Mouse (Mus musculus) hindbrain, embryonic 15.5 days (tissue): Measurements from ENCODE around the gene Nt5dc2. TPM values are rescaled to one million over a fixed set of nuclear protein-coding genes. Genes with fewer than 3 reads are reported as not detected.

ENCODE experiments used
- ATAC-seq: fragments of 200-750 bp; cut with Nextera tagmentation; 2 replicates; pipeline ENCODE4 v1.8.0; 2017; ENCODE audit warnings: low read depth, moderate number of reproducible peaks, moderate TSS enrichment; ENCODE audit not compliant: low FRiP score
- H3K27ac ChIP-seq: fragments of 300-500 bp; sonication (generic); replicated peaks from 2 replicates; pipeline ENCODE4 v1.5.1; 2015; ENCODE audit warnings: mild to moderate bottlenecking, inconsistent platforms
- H3K27me3 ChIP-seq: fragments of 300-500 bp; sonication (generic); 2 replicates; pipeline ENCODE4 v1.6.1; 2015; ENCODE audit warnings: control low read depth, inconsistent platforms
- H3K36me3 ChIP-seq: fragments of 300-500 bp; sonication (generic); 2 replicates; pipeline ENCODE4 v1.6.1; 2015; ENCODE audit warnings: control low read depth, inconsistent platforms
- H3K4me1 ChIP-seq: fragments of 300-500 bp; sonication (generic); replicated peaks from 2 replicates; pipeline ENCODE4 v1.6.1; 2015; ENCODE audit warnings: control low read depth, inconsistent platforms
- H3K4me2 ChIP-seq: fragments of 300-500 bp; sonication (generic); 2 replicates; pipeline ENCODE4 v1.6.1; 2015; ENCODE audit warnings: moderate library complexity, mild to moderate bottlenecking, inconsistent platforms
- H3K4me3 ChIP-seq: fragments of 300-500 bp; sonication (generic); 2 replicates; pipeline ENCODE4 v1.5.1; 2015; ENCODE audit warnings: mild to moderate bottlenecking, inconsistent platforms
- H3K9ac ChIP-seq: fragments of 300-500 bp; sonication (generic); 2 replicates; pipeline ENCODE4 v1.6.1; 2015; ENCODE audit warnings: inconsistent platforms
- H3K9me3 ChIP-seq: fragments of 300-500 bp; sonication (generic); 2 replicates; pipeline ENCODE4 v1.6.1; 2016; ENCODE audit warnings: control low read depth, inconsistent platforms
- WGBS: fragments of 180-500 bp; shearing (Covaris S2); methylation state at CpG from one replicate; pipeline ENCODE4 v1.1.7; 2015; 5-methylcytosine and 5-hydroxymethylcytosine counted together
- polyA plus RNA-seq: library from polyadenylated mRNA; unstranded; fragments of >200 nt; fragmentation: Nextera tagmentation; extraction: Ambion mirVana; gene quantifications from 2 replicates; pipeline ENCODE4 v1.2.1, GENCODE M21; 2015

Gene Nt5dc2
- polyA plus RNA-seq, 1 experiment from 2014 or later = 270 TPM

DNA sequence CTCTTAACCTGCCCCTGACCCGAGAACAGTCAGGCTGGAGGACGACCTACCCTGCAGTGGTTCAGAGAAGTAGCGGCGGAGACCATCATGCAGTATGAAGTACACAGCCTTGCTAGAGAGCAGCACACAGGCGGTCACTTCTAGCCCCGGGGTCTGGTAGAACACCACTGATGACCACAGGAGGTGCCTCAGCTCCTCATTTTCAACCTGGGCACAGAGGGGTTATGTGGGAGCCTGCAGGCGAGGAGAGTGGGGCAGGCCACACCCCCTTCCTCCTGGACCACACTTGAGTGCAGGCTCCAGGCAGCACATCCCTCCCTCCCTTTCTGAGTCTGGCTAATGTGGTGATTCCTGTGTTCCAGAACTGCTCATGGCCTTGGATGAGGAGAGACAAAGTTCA, 42.7 kb downstream of the Nt5dc2 start:
- no peak for ATAC-seq
- Histone ChIP-seq H3K4me3 (no peak overlapping the region), H3K36me3 (peaks cover 80% of the 10 kb centered on the region), H3K4me2 (no peak overlapping the region), H3K4me1 (0 out of 2 replicates have a peak, but pooled peaks cover under 1% of the 10 kb centered on the region), H3K9me3 (no peaks in the 10 kb centered on the region), H3K9ac (no peak overlapping the region), H3K27me3 (no peaks in the 10 kb centered on the region), H3K27ac (no peak overlapping the region)
- 90% methylated on average over 7 of the region's 7 CpGs for WGBS

- WGBS = 94% methylated on average over 16 of the region's 16 CpGs
- Histone ChIP-seq H3K9me3 (no peaks in the 10 kb centered on the region), H3K27ac (no peak overlapping the region), H3K4me2 (no peak overlapping the region), H3K4me3 (no peak overlapping the region), H3K9ac (no peak overlapping the region), H3K4me1 (no peaks in the 10 kb centered on the region), H3K36me3 (peaks cover 96% of the 10 kb centered on the region), H3K27me3 (no peaks in the 10 kb centered on the region)
- ATAC-seq = no peak
These were observed 46.4 kb downstream of the Nt5dc2 start for GRCm38 (mm10) chr14:31177287-31177686.

GRCm38 (mm10) chr14:31177715-31178114, 46.9 kb downstream of the Nt5dc2 start:
- Histone ChIP-seq H3K9ac (no peak overlapping the region), H3K4me3 (no peak overlapping the region), H3K4me2 (no peak overlapping the region), H3K36me3 (peaks cover 96% of the 10 kb centered on the region), H3K27me3 (no peaks in the 10 kb centered on the region), H3K27ac (no peak overlapping the region), H3K9me3 (no peaks in the 10 kb centered on the region), H3K4me1 (no peaks in the 10 kb centered on the region)
- WGBS = 89% methylated on average over 5 of the region's 5 CpGs
- ATAC-seq = no peak

DNA sequence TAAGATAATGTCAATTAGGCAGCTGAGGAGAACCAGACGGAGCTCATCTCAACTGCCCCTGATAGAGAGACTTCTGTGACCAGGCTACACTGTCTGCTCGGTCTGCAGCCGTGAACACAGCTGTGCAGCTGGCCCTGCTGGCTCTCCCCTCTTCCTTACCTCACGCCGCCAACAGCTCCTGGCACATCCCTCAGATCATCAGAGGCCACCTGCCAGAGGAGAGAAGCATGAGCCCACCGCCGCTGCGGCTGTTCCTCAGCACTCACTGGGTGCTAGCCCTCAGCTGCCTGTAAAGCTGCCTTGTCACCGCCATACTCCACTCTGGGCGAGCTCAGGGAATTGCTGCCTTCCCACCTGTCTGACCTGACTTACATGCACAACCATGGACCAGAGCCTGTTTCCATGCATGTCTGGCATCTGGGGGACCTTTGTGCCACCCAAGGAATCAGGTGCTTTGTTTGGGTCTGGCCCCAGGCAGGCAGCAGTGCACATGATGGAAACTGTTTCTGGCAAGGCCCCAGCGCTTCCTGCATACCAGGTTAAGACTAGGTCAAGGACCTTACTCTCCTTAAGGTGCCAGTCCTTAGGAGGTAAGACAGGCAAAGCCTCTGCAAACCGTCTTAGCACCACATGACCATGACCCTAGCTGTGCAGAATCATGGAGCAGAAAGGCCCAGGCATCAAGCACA, 49.0 kb downstream of the Nt5dc2 start:
- Histone ChIP-seq H3K4me3 (no peak overlapping the region), H3K36me3 (peaks cover 91% of the 10 kb centered on the region), H3K27ac (no peak overlapping the region), H3K9me3 (no peaks in the 10 kb centered on the region), H3K4me1 (no peaks in the 10 kb centered on the region), H3K27me3 (no peaks in the 10 kb centered on the region), H3K4me2 (no peak overlapping the region), H3K9ac (no peak overlapping the region)
- ATAC-seq = no peak
- 93% methylated on average over 12 of the region's 12 CpGs for WGBS

DNA sequence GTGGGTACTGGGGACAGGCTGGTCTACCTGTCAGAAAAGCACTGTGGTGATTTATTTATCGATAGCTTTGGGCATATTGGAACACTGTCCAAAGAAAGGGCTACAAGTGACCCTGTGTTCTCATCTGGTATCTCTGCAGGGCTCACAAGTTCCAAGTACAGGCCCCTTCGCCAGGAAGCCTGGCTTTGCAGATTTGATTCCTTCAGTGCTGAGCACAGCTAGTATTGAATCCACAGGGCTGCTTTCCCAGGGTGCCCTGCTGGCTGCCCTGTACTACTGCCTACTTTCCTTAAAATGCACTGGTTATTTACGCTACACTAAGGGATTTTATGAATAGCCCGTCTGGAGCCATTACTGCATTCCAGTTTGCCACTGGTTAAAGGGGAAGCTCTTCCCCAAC, 50.7 kb downstream of the Nt5dc2 start:
- H3K36me3 ChIP-seq = peaks cover 92% of the 10 kb centered on the region
- H3K9ac ChIP-seq = no peak overlapping the region
- 85% methylated on average over 4 of the region's 4 CpGs for WGBS
- no peaks in the 10 kb centered on the region for H3K4me1 ChIP-seq
- no peaks in the 10 kb centered on the region for H3K9me3 ChIP-seq
- H3K4me3 ChIP-seq = no peak overlapping the region
- H3K4me2 ChIP-seq = no peak overlapping the region
- no peak overlapping the region for H3K27ac ChIP-seq
- H3K27me3 ChIP-seq = no peaks in the 10 kb centered on the region
- no peak for ATAC-seq

DNA sequence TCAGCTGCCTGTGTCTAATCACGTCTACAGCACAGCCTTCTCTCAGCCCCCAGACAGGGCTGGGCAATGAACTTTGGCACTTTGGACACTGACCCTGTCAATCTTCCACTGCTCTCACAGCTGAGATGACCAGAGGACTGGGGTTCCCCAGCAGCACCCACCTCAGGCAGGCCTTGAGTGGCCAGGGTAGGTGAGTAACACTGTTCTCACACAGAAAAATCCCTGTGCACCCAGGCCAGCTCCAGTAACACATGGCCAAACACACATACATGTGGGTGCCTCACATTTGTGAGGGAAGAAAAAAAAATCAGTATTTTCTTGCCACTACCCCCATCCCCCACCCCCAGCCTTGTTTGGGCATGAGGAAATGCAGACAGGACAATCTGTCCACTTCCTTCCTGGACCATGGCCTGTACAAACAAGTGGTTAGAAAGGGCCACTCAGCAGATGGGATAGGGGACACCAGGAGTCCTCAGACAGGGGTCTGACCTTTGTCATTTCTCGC, 52.0 kb downstream of the Nt5dc2 start:
- 68% methylated on average over 2 of the region's 2 CpGs for WGBS

GRCm38 (mm10) chr14:31183541-31183940, 52.7 kb downstream of the Nt5dc2 start:
- H3K4me2 ChIP-seq = no peak overlapping the region
- H3K4me1 ChIP-seq = no peaks in the 10 kb centered on the region
- WGBS = 83% methylated on average over 5 of the region's 5 CpGs
- H3K27ac ChIP-seq = no peak overlapping the region
- no peak overlapping the region for H3K4me3 ChIP-seq
- no peaks in the 10 kb centered on the region for H3K27me3 ChIP-seq
- H3K9me3 ChIP-seq = no peaks in the 10 kb centered on the region
- no peak overlapping the region for H3K9ac ChIP-seq
- no peak for ATAC-seq
- H3K36me3 ChIP-seq = peaks cover 94% of the 10 kb centered on the region

More for the DNA sequence above, 52.0 kb downstream of the Nt5dc2 start:
- Histone ChIP-seq H3K9ac (no peak overlapping the region), H3K4me1 (no peaks in the 10 kb centered on the region), H3K9me3 (no peaks in the 10 kb centered on the region), H3K27me3 (no peaks in the 10 kb centered on the region), H3K27ac (no peak overlapping the region), H3K4me3 (no peak overlapping the region), H3K36me3 (peaks cover 92% of the 10 kb centered on the region), H3K4me2 (no peak overlapping the region)
- no peak for ATAC-seq

- Histone ChIP-seq H3K4me2 (no peak overlapping the region), H3K27ac (no peak overlapping the region), H3K9me3 (no peaks in the 10 kb centered on the region), H3K9ac (no peak overlapping the region), H3K4me3 (no peak overlapping the region), H3K36me3 (peaks cover 94% of the 10 kb centered on the region), H3K4me1 (no peaks in the 10 kb centered on the region), H3K27me3 (no peaks in the 10 kb centered on the region)
- 94% methylated on average over 12 of the region's 12 CpGs for WGBS
- no peak for ATAC-seq
These were observed 53.3 kb downstream of the Nt5dc2 start for GRCm38 (mm10) chr14:31184195-31184594.

DNA sequence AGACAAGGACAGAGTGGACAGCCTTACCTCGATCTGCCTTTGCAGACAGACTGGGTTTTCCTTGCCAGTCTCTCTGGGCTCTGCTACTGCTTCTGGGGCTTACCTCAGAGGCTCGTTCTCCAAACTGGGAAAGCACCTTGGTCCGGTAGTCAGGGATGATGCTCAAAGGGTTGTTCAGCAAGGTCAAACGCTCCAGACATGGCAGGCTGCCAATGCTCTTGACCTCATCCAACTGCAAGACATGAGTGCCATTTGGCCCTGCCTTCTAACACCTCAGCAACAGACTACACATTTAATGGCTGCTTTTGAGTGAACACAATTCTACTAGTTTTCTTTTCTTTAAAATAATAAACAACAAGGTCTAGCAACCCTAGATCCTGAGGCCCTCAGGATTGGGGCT, 55.8 kb downstream of the Nt5dc2 start:
- Histone ChIP-seq H3K4me3 (no peak overlapping the region), H3K27me3 (no peaks in the 10 kb centered on the region), H3K27ac (no peak overlapping the region), H3K9ac (no peak overlapping the region), H3K36me3 (peaks cover 94% of the 10 kb centered on the region), H3K4me2 (no peak overlapping the region), H3K9me3 (no peaks in the 10 kb centered on the region), H3K4me1 (no peaks in the 10 kb centered on the region)
- no peak for ATAC-seq
- 87% methylated on average over 4 of the region's 4 CpGs for WGBS

Other genes with a start within 250 kb of the Nt5dc2 start
- not detected in 2 replicates for gene Itih4, start 244.6 kb upstream of the Nt5dc2 start, polyA plus RNA-seq
- gene Itih3, start 207.3 kb upstream of the Nt5dc2 start, polyA plus RNA-seq = 2.4 and 2.7 TPM in 2 replicates
- gene Itih1, start 187.8 kb upstream of the Nt5dc2 start, polyA plus RNA-seq = not detected in 2 replicates
- 16.2 and 19.6 TPM in 2 replicates for gene Nek4, start 179.7 kb upstream of the Nt5dc2 start, polyA plus RNA-seq
- gene Glt8d1, start 129.7 kb upstream of the Nt5dc2 start, polyA plus RNA-seq = 60.4 and 61.2 TPM in 2 replicates
- 323 and 340 TPM in 2 replicates for gene Spcs1, start 129.4 kb upstream of the Nt5dc2 start, polyA plus RNA-seq
- 117 and 124 TPM in 2 replicates for gene Pbrm1, start 111.9 kb upstream of the Nt5dc2 start, polyA plus RNA-seq
- gene Gnl3, start 111.9 kb upstream of the Nt5dc2 start, polyA plus RNA-seq = 49.0 and 51.8 TPM in 2 replicates
- gene Smim4, start 2.1 kb upstream of the Nt5dc2 start, polyA plus RNA-seq = 59.3 and 61.1 TPM in 2 replicates
- 20.9 and 22.4 TPM in 2 replicates for gene Stab1, start 37.6 kb downstream of the Nt5dc2 start, polyA plus RNA-seq
- 3.5 and 4.0 TPM in 2 replicates for gene Tnnc1, start 77.3 kb downstream of the Nt5dc2 start, polyA plus RNA-seq
- gene Nisch, start 85.9 kb downstream of the Nt5dc2 start, polyA plus RNA-seq = 365 and 382 TPM in 2 replicates
- gene Sema3g, start 86.8 kb downstream of the Nt5dc2 start, polyA plus RNA-seq = 0.60 and 0.80 TPM in 2 replicates
- gene Phf7, start 120.3 kb downstream of the Nt5dc2 start, polyA plus RNA-seq = 8.9 and 9.4 TPM in 2 replicates
- 101 and 113 TPM in 2 replicates for gene Bap1, start 120.4 kb downstream of the Nt5dc2 start, polyA plus RNA-seq
- gene Dnah1, start 192.8 kb downstream of the Nt5dc2 start, polyA plus RNA-seq = 4.4 and 4.6 TPM in 2 replicates
- 80.2 and 83.1 TPM in 2 replicates for gene Capn7, start 205.6 kb downstream of the Nt5dc2 start, polyA plus RNA-seq